Mouse (Mus musculus): ENCODE results near the gene Zfp932.
"Not testable (repeated sequence)": the region's sequence is repeated elsewhere in the genome, so short reads cannot be mapped to it uniquely, and the experiment has no call there.

The Zfp932 gene

GRCm38 (mm10) chr5:109996026-109996937 lies at the start of gene Zfp932:
Zfp932 (plus strand) TSS chr5:109996521.
- DNase-seq: peak; percentile 85

GRCm38 (mm10) chr5:109950281-109950680 lies 46.0 kb upstream of the Zfp932 start:
- no peak for DNase-seq

- DNase-seq: not testable (repeated sequence)
Observed at GRCm38 (mm10) chr5:109980743-109981142, 15.6 kb upstream of the Zfp932 start.

- not testable (repeated sequence) for DNase-seq
Observed at GRCm38 (mm10) chr5:109995461-109995860, 860 bp upstream of the Zfp932 start.

GRCm38 (mm10) chr5:110015775-110016174 lies 19.5 kb downstream of the Zfp932 start:
- DNase-seq: not testable (repeated sequence)

GRCm38 (mm10) chr5:110023273-110023672 lies 27.0 kb downstream of the Zfp932 start:
- no peak for DNase-seq

GRCm38 (mm10) chr5:110023694-110024427 lies 27.5 kb downstream of the Zfp932 start:
- peak; percentile 27 to 51 for DNase-seq

GRCm38 (mm10) chr5:110057637-110058408 lies 61.5 kb downstream of the Zfp932 start:
- DNase-seq: peak; percentile 86
